Mouse (Mus musculus): ENCODE measurements at regions not wholly inside any gene's neighbourhood (a gene's known extent, or its start where the extent isn't known, plus 50 kb on each side); places are given as distances from the start of the nearest gene placed in this dataset.

- no peak for DNase-seq
Observed at GRCm38 (mm10) chr1:177569572-177569971, 127.4 kb downstream of the Zbtb18 start.

- peak; percentile 94 for DNase-seq
Observed at GRCm38 (mm10) chr1:177573017-177573725, 131.0 kb downstream of the Zbtb18 start.

DNA sequence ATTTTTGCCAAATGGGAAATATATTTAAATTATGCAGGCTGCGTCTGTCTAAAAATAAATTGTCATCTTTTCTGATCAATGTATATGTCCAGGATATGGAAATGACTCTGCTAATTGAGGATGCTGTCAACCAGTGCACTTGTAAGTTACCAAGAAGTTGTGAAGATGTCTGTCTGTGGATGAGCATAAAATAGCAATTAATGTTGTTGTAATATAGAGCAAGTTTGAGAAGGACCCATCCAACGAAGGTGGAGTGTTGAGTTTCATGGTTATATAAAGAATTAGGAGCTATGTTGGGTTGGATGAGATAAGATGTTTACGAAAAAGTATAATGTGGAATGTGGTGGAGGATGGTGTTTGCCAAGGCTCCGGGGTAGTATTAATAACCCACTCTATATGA, 131.6 kb downstream of the Zbtb18 start:
- DNase-seq: no peak

GRCm38 (mm10) chr1:177574312-177574711, 132.2 kb downstream of the Zbtb18 start:
- DNase-seq: no peak

DNA sequence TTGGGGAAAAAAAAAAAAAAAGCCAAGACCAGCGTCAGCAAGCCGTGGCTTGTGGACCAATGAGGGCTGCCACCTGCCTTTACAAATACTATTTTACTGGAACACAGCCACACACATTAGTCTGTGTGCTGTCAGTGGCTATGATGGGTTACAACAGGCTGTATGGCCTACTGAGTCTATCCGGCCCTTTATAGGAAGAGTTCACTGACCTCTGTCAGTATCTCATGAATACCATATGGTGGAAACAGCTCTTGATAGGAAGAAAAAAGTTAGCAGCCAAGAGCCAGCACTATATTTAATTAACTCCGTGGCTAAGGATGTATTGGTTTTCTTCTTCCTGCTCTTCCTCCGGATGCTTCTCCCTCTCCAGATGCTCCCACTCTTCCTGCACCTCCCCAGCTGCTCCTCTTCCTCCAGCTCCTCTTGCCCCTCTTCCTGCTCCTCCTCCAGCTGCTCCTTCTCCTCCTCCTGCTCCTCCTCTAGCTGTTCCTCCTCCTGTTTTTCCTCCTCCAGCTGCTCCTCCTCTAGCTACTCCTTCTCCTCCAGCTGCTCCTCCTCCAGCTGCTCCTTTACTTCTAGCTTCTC, 142.2 kb downstream of the Zbtb18 start:
- no peak for DNase-seq

DNA sequence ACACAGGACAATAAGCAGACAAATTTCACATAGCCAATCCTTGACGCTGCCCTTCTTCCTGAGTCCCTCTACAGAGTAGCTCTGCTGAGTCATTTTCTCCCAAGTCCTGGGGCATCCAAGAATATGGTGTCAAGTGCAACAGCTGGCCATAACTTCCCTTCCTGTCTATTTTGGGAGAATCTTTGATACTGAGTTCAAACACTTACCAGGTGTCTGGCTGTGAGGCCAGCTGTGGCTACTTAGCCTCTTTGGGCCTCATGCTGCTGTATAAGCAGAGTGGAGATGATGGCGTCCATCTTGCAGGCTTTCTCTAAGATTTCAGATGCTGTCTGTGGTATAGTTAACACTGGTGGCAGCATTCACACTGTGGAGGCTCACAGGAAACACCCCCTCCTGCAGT, 143.2 kb downstream of the Zbtb18 start:
- DNase-seq: no peak

- no peak for DNase-seq
Observed at GRCm38 (mm10) chr1:177589034-177589433, 140.6 kb upstream of the 1700016C15Rik start.

GRCm38 (mm10) chr1:177589656-177590055, 140.0 kb upstream of the 1700016C15Rik start:
- no peak for DNase-seq

DNA sequence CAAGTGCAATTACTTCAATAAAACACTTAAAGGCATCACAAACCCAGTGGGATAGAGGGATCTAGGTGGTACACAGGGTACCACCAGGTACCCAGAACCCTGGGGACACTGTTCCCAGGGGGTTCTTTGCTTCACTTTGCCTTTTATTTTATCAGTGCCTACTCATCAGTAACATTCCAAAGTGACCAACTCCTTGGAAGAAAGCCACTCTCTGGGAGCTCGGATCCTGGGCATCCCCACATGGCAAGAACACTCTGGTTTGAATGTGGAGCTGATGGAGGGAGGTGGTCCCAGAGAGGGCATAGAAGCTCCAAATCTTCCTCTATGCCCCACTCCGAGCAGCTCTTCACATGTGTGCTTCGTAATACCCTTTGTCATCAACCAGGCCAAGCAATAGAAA, 137.9 kb upstream of the 1700016C15Rik start:
- no peak for DNase-seq

GRCm38 (mm10) chr1:177592337-177592736, 137.3 kb upstream of the 1700016C15Rik start:
- no peak for DNase-seq

DNA sequence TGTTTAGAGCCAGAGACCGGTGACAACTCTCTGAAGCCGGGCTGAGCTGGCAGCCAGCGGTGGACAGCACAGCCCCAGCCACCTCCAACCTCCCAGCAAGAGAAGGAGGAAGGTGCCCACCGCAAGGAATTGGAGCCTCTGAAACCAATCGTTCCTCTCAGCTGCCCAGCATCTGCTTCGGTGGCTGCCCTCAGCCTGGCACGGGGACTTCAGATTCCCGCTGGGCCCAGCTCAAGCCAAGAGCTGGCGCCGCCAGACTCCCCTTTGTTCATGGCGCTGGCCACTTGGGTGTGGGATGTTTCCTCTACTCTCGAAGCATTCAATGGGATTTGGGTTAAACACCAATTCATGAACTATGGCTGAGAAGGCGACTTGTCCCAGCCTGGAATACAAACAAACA, 135.3 kb upstream of the 1700016C15Rik start:
- no peak for DNase-seq

- no peak for DNase-seq
Observed at GRCm38 (mm10) chr1:177595326-177595914, 134.2 kb upstream of the 1700016C15Rik start.

DNA sequence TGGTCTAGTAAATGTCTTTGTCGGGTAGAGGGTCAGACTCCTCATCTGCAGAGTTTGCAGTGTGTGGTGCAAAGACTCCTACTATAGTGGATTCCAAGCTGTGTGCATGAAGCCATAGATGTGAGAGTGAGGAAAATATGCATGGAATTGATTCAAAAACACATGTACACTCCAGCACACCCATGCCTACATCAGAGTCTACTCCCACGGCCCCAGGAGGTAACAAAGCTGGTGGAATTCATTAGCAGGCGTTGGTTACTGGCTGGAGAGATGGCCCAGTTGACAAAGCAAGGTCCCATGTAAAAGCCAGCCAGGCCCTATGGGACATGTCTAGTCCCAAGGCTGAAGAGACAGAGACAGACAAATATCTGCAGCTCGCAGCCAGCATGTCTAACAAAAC, 132.6 kb upstream of the 1700016C15Rik start:
- DNase-seq: no peak

- DNase-seq: no peak
Observed at GRCm38 (mm10) chr1:177605353-177605969, 124.2 kb upstream of the 1700016C15Rik start.

- no peak for DNase-seq
Observed at GRCm38 (mm10) chr1:177607565-177607964, 122.0 kb upstream of the 1700016C15Rik start.

GRCm38 (mm10) chr1:177608551-177609020, 121.0 kb upstream of the 1700016C15Rik start:
- DNase-seq: no peak

- no peak for DNase-seq
Observed at GRCm38 (mm10) chr1:177609226-177609625, 120.4 kb upstream of the 1700016C15Rik start.

DNA sequence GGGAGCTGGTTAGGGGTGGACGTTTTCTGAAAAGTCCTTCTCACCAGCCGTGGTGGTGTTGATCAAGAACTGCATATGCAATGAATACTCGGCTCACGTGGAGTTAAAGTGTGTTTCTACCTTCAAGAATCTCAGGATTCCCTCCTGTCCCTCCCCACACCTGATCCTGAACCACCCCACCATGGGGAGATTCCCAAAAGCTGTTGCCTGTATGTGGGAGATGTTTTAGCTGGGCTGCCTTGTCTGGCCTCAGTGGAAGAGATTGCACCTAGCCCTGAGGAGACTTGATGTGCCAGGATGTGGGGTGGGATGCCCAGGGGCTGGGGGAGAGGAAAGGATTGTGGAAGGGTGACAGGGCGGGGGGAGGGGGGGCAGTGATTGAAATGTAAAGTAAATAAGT, 119.9 kb upstream of the 1700016C15Rik start:
- no peak for DNase-seq

DNA sequence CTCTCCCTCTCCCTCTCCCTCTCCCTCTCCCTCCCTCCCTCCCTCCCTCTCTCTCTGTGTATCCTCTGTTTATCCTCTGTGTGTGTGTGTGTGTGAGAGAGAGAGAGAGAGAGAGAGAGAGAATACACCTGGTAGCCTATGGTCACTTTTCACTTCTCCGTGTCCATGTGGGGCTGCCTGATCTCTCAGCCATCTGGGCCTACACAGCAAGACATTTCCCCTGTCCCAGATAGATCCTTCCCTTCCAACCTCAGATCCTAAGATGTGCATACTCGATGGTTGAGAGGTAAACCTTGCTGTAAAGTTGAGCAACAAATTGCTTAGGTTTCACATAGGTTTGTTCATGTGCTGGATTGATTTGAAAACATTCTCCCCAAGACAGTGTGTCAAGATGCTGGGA, 119.5 kb upstream of the 1700016C15Rik start:
- no peak for DNase-seq

- no peak for DNase-seq
Observed at GRCm38 (mm10) chr1:177612546-177612945, 117.1 kb upstream of the 1700016C15Rik start.

DNA sequence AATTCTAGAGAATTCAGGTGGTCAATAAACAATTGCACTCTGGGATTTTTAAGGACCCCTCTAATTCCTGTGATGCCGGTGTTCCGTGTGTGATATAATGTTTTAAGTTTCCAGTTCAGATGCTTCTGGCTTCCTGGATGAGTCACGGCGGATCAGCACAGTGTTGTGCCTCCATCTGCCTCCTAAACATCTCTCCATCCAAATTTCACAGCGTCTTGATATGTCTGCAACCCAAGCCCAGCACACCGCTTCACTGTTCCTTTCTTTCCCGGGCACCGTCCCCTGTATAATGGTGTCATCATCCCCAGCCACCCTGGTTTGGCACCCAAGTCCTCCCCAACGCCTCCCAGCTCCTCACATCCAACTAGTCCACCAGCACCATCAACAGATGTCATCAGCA, 114.0 kb upstream of the 1700016C15Rik start:
- DNase-seq: no peak

- DNase-seq: no peak
Observed at GRCm38 (mm10) chr1:177616335-177617239, 113.0 kb upstream of the 1700016C15Rik start.
